Mouse (Mus musculus) thymus, postnatal 4 days (tissue): ENCODE measurements around the gene Gm20388.
"Not testable (repeated sequence)": the region's sequence is repeated elsewhere in the genome, so short reads cannot be mapped to it uniquely, and the experiment has no call there.

Source experiments
- DNase-seq: peaks from one replicate; pipeline ENCODE4 v3.0.0; 2021

The Gm20388 gene

DNA sequence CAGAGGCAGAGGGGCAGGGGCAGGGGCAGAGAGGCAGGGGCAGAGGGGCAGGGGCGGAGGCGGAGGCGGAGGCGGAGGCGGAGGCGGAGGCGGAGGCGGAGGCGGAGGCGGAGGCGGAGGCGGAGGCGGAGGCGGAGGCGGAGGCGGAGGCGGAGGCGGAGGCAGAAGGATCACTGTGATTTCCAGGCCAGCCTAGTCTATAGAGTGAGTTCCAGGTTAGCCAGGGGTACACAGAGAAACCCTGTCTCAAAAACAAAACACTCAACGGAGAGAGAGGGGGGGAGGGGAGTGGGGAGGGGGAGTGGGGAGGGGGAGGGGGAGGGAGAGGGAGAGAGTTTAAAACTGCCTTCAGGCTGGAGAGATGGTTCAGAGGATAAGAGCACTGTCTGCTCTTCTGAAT is 1408.1 kb downstream of the Gm20388 start:
- not testable (repeated sequence) for DNase-seq

GRCm38 (mm10) chr8:121319491-121319890 is 1408.8 kb downstream of the Gm20388 start:
- DNase-seq = no peak

DNA sequence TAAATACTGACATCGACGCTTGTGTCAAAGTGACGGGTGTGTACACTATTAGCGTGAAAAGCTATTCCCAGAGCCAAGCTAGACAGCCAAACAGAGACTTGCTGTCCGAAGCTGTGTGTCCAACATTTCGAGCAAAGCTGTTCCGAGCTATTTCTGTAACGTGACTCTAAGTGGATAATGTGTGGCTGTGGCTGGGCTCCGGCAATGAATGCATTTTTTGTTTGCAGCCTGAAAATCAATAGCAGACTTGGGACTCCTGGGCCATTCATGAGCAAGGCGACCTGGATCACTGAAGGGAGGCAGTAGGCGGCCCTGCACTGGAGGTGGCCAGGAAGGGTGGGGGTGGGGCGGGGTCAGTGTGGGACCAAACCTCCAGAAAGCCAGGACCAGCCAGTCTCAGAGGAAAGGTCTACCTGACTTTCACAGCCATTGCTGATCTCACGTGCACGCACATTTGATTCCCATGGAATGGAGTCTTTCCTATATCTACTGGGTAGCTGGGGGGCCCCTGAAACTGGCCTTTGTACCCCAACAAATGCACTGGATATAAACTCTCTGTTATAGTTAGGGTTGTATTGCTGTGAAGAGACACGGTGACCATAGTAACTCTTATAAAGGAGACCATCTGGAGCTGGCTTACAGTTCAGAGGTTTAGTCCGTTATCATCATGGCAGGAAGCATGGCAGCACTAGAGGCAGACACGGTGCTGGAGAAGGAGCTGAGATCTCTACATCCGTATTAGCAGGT is 1415.7 kb downstream of the Gm20388 start:
- no peak for DNase-seq

- no peak for DNase-seq
These were observed 1421.8 kb downstream of the Gm20388 start for GRCm38 (mm10) chr8:121332436-121332835.

DNA sequence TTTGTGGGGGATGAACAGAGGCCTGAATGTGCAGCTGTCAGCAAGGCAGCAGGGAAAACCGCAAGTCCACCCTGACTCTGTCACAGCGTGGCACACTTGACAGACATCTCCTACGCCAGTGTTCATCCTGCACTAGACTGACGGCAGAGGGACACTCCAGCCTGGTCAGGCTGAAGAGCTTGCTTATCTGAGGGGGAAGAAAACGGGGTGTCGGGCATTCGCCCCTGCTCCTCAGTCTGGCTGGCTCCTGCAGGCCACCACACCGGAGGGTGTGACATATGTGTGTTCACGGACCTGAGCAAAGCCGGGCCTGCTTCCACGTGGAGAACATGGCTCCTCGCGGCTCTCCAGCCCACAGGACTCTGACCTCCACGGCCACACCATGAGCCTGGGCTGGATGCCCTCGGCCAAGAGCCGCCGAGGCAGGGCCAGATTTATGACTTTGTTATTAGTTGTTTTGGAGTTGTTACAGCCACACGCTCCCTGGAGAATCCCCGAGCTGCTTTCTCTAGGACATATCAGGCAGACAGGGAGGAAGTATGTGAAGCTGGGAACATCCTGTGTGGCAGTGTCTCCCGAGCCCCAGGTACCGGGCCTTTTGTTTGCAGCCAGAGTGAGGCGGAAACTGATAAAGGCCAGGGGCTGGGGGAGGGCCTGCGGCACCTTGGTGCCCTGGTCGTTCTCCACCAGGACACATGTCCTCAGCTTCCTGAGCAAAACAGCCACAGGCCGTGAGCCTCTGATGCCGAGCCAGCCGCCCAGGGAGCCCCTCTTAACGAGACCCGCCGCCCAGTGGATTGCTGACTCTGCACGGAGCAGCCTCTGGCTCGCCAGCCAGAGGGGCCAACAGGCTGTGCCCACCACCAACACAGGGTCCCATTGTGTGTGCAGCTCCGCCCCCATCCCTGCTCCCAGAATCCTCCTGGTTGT is 1424.1 kb downstream of the Gm20388 start:
- no peak for DNase-seq

DNA sequence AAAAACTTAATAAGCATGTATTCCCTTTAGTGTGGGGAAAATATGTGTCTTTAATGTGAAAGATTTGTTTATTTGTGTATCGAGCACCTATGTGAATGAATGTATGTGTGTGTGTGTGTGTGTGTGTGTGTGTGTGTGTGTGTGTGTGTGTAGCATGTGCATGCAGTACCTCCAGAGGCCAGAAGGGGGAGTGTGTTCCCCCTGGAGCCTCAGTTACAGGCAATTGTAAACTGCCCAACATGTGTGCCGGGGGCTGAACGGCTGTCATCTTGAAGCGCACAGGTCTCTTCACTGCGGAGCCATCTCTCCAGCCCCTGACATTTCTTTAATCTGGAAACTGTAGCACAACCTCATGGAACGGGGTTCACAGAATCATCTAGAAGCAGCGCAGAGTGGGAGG is 1425.0 kb downstream of the Gm20388 start:
- DNase-seq = no peak

DNA sequence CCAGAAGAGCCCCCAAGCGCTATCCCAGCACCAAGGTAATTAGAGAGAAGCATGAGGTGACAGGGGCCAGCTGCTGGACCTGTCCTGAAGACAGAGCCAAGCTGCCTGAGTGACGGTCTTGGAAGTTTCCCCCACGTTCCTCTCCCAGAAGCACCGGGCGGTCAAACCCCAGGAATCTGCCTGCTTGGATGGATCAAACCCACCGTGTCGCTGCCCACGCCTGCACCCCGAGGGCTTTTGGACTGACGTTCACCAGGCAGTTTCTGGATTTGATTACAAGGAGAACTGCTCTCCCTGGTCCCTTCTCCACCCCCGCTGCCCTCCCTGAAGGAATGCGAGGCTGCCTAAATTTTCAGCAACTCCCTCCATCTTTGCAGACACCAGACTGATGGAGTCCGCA is 1432.3 kb downstream of the Gm20388 start:
- DNase-seq = no peak

DNA sequence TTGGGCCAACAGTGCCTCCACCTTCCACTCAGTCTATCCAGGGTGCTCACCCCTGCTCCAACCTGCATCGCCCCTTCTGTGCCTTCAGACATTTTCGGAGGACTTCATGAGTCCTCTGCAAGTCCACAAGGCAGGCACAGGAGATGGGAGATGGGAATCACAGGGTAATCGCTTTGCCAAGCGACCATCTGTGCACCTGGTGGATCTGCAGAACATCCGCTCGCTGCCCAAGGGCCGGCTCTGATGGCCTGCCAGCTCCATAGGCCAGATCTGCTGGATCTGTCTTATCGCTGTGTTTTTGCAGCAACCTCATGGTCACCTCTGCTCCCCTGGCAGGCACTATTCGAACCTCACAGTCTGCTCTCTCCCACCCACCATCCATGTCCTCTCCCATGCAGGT is 1433.8 kb downstream of the Gm20388 start:
- no peak for DNase-seq

DNA sequence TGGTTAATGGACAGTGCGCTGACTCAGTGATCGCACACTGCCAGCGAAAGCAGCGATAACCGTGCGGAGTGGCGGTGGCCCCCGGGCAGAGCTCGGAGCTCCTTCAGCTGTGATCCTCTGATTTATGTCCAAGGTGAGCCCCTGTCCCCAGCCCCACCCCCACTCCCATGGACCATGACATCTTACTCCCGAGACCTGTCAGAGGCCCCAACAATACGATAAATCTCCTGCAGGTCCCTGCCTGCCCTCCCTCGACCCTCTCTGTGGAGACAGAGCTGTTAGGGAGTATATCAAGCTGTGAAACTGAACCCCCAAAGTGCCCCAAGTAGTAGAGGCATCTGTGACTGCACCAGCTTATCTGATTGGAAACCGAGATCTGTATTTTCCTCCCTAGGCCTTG is 1435.5 kb downstream of the Gm20388 start:
- DNase-seq = no peak

- no peak for DNase-seq
These were observed 1436.2 kb downstream of the Gm20388 start for GRCm38 (mm10) chr8:121346862-121347261.

GRCm38 (mm10) chr8:121348998-121349397 is 1438.4 kb downstream of the Gm20388 start:
- DNase-seq = no peak

DNA sequence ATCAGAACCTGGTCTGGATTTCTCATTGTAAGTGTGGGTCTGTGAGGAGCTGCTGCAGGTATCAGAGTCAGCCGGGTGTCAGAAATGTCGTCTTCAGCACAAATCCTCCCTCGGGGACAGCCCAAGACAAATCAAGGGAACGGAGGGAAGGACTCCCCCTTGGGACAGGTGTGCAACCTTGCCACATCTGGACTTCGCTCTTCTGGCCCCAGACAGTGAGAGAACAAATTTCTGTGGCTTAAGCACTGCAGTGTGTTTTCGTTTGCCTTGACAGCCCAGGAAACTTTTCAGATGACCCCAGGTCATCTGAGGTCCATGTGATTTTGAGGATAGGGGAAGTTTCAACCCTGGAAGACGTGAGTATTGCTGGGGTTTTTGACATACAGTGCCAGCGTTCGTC is 1440.2 kb downstream of the Gm20388 start:
- DNase-seq = no peak

- DNase-seq = no peak
These were observed 1444.2 kb downstream of the Gm20388 start for GRCm38 (mm10) chr8:121354844-121355243.

GRCm38 (mm10) chr8:121357451-121357850 is 1446.8 kb downstream of the Gm20388 start:
- no peak for DNase-seq

DNA sequence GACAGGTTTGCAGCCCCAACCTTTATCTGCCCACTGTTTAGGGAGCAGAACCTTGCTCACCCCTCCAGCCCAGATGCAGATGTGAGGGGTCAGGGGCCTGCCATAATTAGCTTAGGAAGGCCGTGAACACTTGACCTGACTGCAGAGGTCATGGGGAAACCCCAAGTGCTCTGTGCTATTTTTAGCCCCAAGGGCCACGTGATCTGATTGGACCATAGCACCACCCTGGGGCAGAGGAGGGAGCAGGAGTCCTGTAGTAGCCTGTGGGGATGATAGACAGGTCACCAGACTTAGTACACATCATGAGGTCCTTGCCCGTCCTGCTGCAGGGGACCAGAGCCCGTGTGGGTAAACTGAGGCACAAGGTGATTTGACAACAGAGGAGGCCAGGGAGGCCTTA is 1448.0 kb downstream of the Gm20388 start:
- no peak for DNase-seq

DNA sequence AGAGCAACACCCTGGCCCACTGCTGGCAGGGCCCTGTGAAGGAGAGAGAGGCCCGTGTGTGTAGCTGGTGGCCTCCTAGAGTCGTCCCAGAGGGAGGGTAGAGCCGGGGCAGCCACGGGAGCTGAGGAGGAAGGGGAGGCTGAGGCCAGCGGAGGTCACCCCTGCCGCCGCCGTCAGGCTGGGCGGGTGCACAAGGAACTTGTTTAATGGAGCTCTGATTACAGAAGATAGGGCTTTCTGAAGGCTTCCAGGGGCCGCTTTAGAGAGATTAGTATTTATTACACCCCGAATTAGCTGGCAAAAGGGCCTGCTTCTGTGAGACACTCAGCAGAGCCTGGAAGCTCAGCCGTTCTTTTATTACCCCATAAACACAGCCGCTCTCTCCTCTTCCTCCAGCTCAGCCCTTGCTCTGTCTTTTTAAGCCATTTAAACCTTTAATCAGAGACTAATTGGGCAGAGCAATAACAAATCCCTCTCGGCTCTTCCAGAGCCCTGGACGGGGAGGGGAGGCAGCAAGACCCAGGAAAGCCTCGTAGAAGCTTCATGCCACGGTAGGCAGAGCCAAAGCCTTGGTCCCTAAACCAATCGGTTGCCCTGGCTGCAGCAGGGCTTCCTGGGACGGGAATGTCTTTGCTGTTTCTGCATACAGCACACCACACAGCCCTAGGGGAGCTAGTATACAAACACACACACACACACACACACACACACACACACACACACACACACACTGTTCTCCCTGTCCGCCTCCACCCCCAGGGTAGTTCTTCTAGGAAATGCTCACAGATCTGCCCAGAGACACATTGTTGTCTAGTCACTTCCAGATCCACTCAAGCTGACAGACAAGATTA is 1448.7 kb downstream of the Gm20388 start:
- no peak for DNase-seq

- DNase-seq = no peak
These were observed 1449.4 kb downstream of the Gm20388 start for GRCm38 (mm10) chr8:121360001-121360400.

DNA sequence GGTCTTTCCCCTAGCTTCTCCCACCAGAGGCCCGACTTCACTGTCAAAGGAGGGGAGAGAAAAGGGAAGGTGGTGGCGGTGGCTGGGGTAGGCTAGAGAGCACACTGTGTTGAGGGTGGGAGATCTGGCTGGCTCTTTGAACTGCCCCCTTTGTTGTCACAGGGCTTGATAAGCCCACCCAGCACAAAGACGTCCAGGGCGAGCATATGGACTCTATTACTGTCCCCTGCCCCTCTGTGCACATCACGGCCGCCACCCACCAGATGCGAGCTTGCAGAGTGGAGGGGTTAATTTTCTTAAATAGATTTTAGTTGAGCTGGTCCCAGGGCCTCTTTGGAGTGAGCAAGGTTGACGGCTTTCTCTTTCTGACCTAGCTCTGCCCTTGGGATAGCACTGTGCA is 1450.5 kb downstream of the Gm20388 start:
- no peak for DNase-seq

- DNase-seq = no peak
These were observed 1454.0 kb downstream of the Gm20388 start for GRCm38 (mm10) chr8:121364646-121365045.

DNA sequence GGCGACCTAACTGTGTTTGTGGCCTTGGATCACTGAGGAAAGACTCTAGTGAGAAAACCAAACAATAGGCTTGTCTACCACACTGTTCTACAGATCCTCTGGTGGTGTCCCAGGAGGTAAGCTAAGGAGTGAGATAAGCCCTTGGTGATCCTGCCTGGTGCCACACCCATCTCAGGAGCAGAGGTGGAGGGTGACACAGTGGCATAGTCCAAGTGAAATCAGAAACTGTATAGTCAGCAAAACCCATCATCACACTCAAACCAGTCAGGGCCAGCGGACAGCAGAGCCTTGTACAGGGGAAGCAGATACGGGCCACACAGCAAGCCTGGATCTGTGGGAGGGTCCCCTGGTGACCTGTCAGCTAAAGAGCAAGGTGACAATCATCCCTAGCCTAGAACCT is 1454.5 kb downstream of the Gm20388 start:
- no peak for DNase-seq

DNA sequence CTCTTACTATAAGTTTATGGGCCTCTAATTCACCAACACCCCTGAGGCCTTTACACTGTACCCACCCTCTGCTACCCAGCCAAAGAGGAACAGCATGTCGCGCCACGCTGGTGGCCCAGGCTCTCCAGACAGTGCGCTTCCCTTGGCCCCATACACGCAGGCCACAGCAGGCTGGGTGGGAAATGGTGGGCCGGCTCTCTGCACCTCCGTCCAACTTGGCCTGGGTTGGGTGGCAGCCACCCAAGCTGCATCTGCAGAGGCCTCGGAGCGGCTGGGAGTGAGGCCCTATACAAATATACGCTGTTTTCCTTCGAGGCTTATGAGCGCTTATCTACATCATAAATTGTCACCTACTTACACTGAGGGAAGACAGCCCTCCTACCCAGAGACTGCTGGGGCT is 1456.0 kb downstream of the Gm20388 start:
- DNase-seq = no peak

GRCm38 (mm10) chr8:121368799-121369198 is 1458.2 kb downstream of the Gm20388 start:
- DNase-seq = no peak

DNA sequence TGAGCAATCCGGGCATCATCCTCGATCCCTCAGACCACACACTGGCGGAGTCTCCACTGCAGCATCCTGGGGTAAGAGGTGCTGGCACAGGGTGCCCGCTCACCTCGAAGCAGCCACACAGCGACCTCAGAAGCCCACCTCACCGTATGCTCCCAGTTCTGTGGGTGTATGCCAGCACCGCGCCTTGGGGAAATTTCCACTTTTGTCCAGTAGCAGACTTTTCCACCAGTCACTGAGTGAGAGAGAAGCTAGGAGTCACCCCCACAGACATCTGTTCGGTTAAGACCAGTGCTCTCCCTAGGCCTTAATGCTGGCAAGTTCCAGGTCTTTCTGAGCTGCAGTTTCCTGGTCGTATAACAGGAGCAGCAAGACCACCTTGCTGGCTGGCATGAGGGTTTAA is 1458.7 kb downstream of the Gm20388 start:
- DNase-seq = no peak
